Mouse (Mus musculus) fat pad, adult 2 months (tissue): Measurements from ENCODE around the gene Cast.

Source experiments
- DNase-seq: peaks from one replicate; pipeline ENCODE4 v3.0.0-alpha.2; 2011; ENCODE audit warnings: low read depth, low spot score; ENCODE audit errors: extremely low read depth

Gene Cast

DNA sequence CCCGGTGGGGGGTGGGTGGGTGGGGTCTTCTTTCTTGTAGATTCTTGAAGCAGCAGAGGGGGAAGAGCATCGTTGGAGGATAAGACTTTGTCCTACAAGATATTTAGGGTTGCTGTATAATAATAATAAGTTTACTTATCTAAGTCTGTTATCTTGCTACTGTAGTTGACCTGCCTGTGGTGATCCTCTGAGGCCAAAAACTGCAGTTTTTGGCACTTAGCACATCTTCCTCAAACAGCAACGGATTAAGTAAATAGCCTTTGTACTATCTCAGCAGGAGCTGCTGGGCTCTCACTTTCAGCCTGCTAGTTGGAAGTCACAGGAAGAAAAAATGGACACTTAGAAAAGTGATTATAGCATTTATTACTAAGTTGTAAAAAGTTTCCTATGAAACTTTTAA is 112.4 kb downstream of the Cast start:
- no peak for DNase-seq

DNA sequence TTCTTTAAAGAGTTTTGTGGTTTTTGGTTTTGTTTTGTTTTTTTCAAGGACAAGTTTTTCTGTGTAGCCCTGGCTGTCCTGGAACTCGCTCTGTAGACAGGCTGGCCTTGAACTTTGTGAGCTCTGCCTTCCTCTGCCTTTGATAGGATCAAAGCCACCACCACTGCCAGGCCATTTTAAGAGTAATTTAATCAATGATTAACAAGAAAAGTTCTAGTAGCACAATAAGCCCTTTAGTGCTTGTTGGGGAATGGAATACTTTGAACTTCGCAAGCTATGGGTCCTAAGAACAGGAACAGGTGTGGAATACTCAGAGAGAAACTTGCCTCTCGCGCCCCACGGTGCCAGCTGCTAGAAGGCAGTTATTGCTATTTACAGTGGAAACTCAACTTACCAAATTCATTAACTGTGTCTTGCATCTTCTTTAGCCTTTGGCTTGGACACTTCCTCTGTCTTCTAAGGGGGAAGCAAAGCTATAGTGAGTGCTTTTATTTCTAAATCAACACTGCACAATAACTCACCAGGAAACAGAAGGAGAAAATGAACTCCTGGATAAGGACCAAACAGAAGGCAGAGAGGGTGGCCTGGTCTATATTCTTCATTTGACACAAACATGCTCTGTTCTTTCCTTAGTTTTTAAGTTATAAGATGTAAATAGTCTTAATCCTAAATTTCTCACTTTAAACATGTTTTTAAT is 113.0 kb downstream of the Cast start:
- DNase-seq: no peak
